Mouse (Mus musculus) G1E-ER4 (cell line): ENCODE results near the gene Ppp1r11. TPM values are rescaled to one million over a fixed set of nuclear protein-coding genes. Genes with fewer than 3 reads are reported as not detected.

Experiments used
- GATA1 ChIP-seq: IDR thresholded peaks from one replicate; pipeline ENCODE4 v1.8.0; 2012; ENCODE audit warnings: low read length, inconsistent platforms
- polyA plus RNA-seq: library from polyadenylated mRNA; stranded (reverse); fragments of >175 nt; gene quantifications from 2 replicates; pipeline ENCODE4 v1.2.3, GENCODE M21; 2012

The Ppp1r11 gene
- polyA plus RNA-seq, 1 experiment, result 252 TPM

- no peak for TF ChIP-seq GATA1
These were observed 50.9 kb downstream of the Ppp1r11 start for GRCm38 (mm10) chr17:36900691-36901090.

GRCm38 (mm10) chr17:36900001-36900400 is 51.5 kb downstream of the Ppp1r11 start:
- TF ChIP-seq GATA1, result no peak

- no peak for TF ChIP-seq GATA1
These were observed 52.2 kb downstream of the Ppp1r11 start for GRCm38 (mm10) chr17:36899376-36899775.

Other genes with a start within 250 kb of the Ppp1r11 start
- not detected in 2 replicates for gene H2-M10.5, start 178.8 kb downstream of the Ppp1r11 start, polyA plus RNA-seq
- not detected in 2 replicates for gene H2-M10.6, start 139.6 kb downstream of the Ppp1r11 start, polyA plus RNA-seq
- 7.1 and 7.9 TPM in 2 replicates for gene Trim26, start 114.6 kb downstream of the Ppp1r11 start, polyA plus RNA-seq
- gene Trim15, start 84.5 kb downstream of the Ppp1r11 start, polyA plus RNA-seq, result not detected in 2 replicates
- gene Trim10, start 82.2 kb downstream of the Ppp1r11 start, polyA plus RNA-seq, result 4.3 and 11.7 TPM in 2 replicates
- gene Trim40, start 61.6 kb downstream of the Ppp1r11 start, polyA plus RNA-seq, result not detected in 2 replicates
- gene Trim31, start 53.6 kb downstream of the Ppp1r11 start, polyA plus RNA-seq, result not detected in 2 replicates
- not detected in 2 replicates for gene Rnf39, start 8.8 kb downstream of the Ppp1r11 start, polyA plus RNA-seq
- 3.8 and 5.8 TPM in 2 replicates for gene Znrd1, start 6.8 kb upstream of the Ppp1r11 start, polyA plus RNA-seq
- 0.26 and 0.56 TPM in 2 replicates for gene Znrd1as, start 6.9 kb upstream of the Ppp1r11 start, polyA plus RNA-seq
- not detected in 2 replicates for gene 2410137M14Rik, start 29.5 kb upstream of the Ppp1r11 start, polyA plus RNA-seq
- not detected in 2 replicates for gene H2-M5, start 37.8 kb upstream of the Ppp1r11 start, polyA plus RNA-seq
- not detected in 2 replicates for gene Zfp57, start 49.4 kb upstream of the Ppp1r11 start, polyA plus RNA-seq
- not detected in 2 replicates for gene Mog, start 71.7 kb upstream of the Ppp1r11 start, polyA plus RNA-seq
- 20.1 and 23.9 TPM in 2 replicates for gene Gabbr1, start 94.2 kb upstream of the Ppp1r11 start, polyA plus RNA-seq
- gene Olfr90, start 136.8 kb upstream of the Ppp1r11 start, polyA plus RNA-seq, result not detected in 2 replicates
- gene Olfr91, start 146.5 kb upstream of the Ppp1r11 start, polyA plus RNA-seq, result not detected in 2 replicates
- not detected in 2 replicates for gene Olfr92, start 168.3 kb upstream of the Ppp1r11 start, polyA plus RNA-seq
- not detected in 2 replicates for gene Olfr93, start 209.8 kb upstream of the Ppp1r11 start, polyA plus RNA-seq
- gene Ubd, start 242.2 kb upstream of the Ppp1r11 start, polyA plus RNA-seq, result not detected in 2 replicates
- not detected in 2 replicates for gene Olfr94, start 249.3 kb upstream of the Ppp1r11 start, polyA plus RNA-seq